Mouse (Mus musculus) hindbrain, embryonic 16.5 days (tissue): Measurements from ENCODE around the gene Ppp1r8. TPM values are rescaled to one million over a fixed set of nuclear protein-coding genes. Genes with fewer than 3 reads are reported as not detected.

Experiments used
- ATAC-seq: fragments of 200-750 bp; cut with Nextera tagmentation; 2 replicates; pipeline ENCODE4 v1.8.0; 2017; ENCODE audit warnings: moderate TSS enrichment, moderate library complexity
- H3K27ac ChIP-seq: fragments of 300-500 bp; sonication (generic); 2 replicates; pipeline ENCODE4 v1.5.1; 2014; ENCODE audit warnings: low read depth, mild to moderate bottlenecking, control low read depth, low read length, moderate library complexity
- H3K27me3 ChIP-seq: fragments of 300-500 bp; sonication (generic); replicated peaks from 2 replicates; pipeline ENCODE4 v1.6.1; 2014; ENCODE audit warnings: low read length; ENCODE audit not compliant: control insufficient read depth, insufficient read depth
- H3K36me3 ChIP-seq: fragments of 300-500 bp; sonication (generic); 2 replicates; pipeline ENCODE4 v1.6.1; 2014; ENCODE audit warnings: mild to moderate bottlenecking, low read length, moderate library complexity, mixed read lengths; ENCODE audit not compliant: control insufficient read depth, insufficient read depth
- H3K4me1 ChIP-seq: fragments of 300-500 bp; sonication (generic); 2 replicates; pipeline ENCODE4 v1.6.1; 2014; ENCODE audit warnings: low read depth, low read length; ENCODE audit not compliant: control insufficient read depth, insufficient read depth
- H3K4me2 ChIP-seq: fragments of 300-500 bp; sonication (generic); 2 replicates; pipeline ENCODE4 v1.6.1; 2014; ENCODE audit warnings: mild to moderate bottlenecking, low read length, control low read depth, moderate library complexity
- H3K4me3 ChIP-seq: fragments of 300-500 bp; sonication (generic); 2 replicates; pipeline ENCODE4 v1.5.1; 2014; ENCODE audit warnings: mild to moderate bottlenecking, low read length, control low read depth, moderate library complexity
- H3K9ac ChIP-seq: fragments of 300-500 bp; sonication (generic); 2 replicates; pipeline ENCODE4 v1.6.1; 2014; ENCODE audit warnings: low read depth, mild to moderate bottlenecking, control low read depth, low read length, moderate library complexity
- H3K9me3 ChIP-seq: fragments of 300-500 bp; sonication (generic); 2 replicates; pipeline ENCODE4 v1.6.1; 2014; ENCODE audit warnings: mild to moderate bottlenecking, low read length, moderate library complexity; ENCODE audit not compliant: control insufficient read depth
- WGBS: fragments of 180-500 bp; shearing (Covaris S2); extraction: QIAGEN DNeasy Blood & Tissue Kit; methylation state at CpG from one replicate; pipeline ENCODE4 v1.1.7; 2014; 5-methylcytosine and 5-hydroxymethylcytosine counted together
- polyA plus RNA-seq: library from polyadenylated mRNA; unstranded; fragments of >200 nt; fragmentation: Nextera tagmentation; extraction: Ambion mirVana; gene quantifications from 2 replicates; pipeline ENCODE4 v1.2.1, GENCODE M21; 2015

The Ppp1r8 gene
- polyA plus RNA-seq, 1 experiment from 2014 or later, result 59.4 TPM

- no peak overlapping the region for H3K9ac ChIP-seq
- no peaks in the 10 kb centered on the region for H3K9me3 ChIP-seq
- WGBS, result 94% methylated on average over 13 of the region's 13 CpGs
- peaks cover 39% of the 10 kb centered on the region for H3K36me3 ChIP-seq
- no peak overlapping the region for H3K4me3 ChIP-seq
- H3K4me1 ChIP-seq, result no peaks in the 10 kb centered on the region
- no peak for ATAC-seq
- H3K27me3 ChIP-seq, result no peaks in the 10 kb centered on the region
- H3K4me2 ChIP-seq, result no peak overlapping the region
- no peak overlapping the region for H3K27ac ChIP-seq
Measured at GRCm38 (mm10) chr4:132863012-132863411, 20.0 kb upstream of the Ppp1r8 start.

- ATAC-seq, result no peak
- Histone ChIP-seq H3K4me3 (no peak overlapping the region), H3K4me1 (no peaks in the 10 kb centered on the region), H3K9me3 (no peaks in the 10 kb centered on the region), H3K27ac (no peak overlapping the region), H3K36me3 (peaks cover 32% of the 10 kb centered on the region), H3K9ac (no peak overlapping the region), H3K4me2 (no peak overlapping the region), H3K27me3 (no peaks in the 10 kb centered on the region)
- 100% methylated on average over 1 of the region's 1 CpGs for WGBS
Measured at GRCm38 (mm10) chr4:132860880-132861279, 17.9 kb upstream of the Ppp1r8 start.

- peaks cover 11% of the 10 kb centered on the region for H3K4me1 ChIP-seq
- peak overlapping the region; percentile 70 for H3K9ac ChIP-seq
- H3K27me3 ChIP-seq, result no peaks in the 10 kb centered on the region
- 88% methylated on average over 1 of the region's 1 CpGs for WGBS
- H3K4me3 ChIP-seq, result peak overlapping the region; percentile 78; the same call in 1 of the 2 replicates
- H3K9me3 ChIP-seq, result no peaks in the 10 kb centered on the region
- ATAC-seq, result no peak
- peak overlapping the region; percentile 87 for H3K27ac ChIP-seq
- peaks cover 13% of the 10 kb centered on the region for H3K36me3 ChIP-seq
- H3K4me2 ChIP-seq, result peak overlapping the region; percentile 76
Measured at GRCm38 (mm10) chr4:132843705-132844071, 719 bp upstream of the Ppp1r8 start.

GRCm38 (mm10) chr4:132842281-132842906 is 575 bp downstream of the Ppp1r8 start:
- H3K27ac ChIP-seq, result peak overlapping the region; percentile 69
- WGBS, result under 1% methylated on average over 30 of the region's 30 CpGs
- peak overlapping the region; percentile 76 for H3K4me2 ChIP-seq
- peak; percentile 52 for ATAC-seq
- H3K4me1 ChIP-seq, result peaks cover 11% of the 10 kb centered on the region
- H3K9me3 ChIP-seq, result no peaks in the 10 kb centered on the region
- peak overlapping the region; percentile 85 for H3K9ac ChIP-seq
- H3K27me3 ChIP-seq, result no peaks in the 10 kb centered on the region
- peak overlapping the region; percentile 78 for H3K4me3 ChIP-seq
- peaks cover 20% of the 10 kb centered on the region for H3K36me3 ChIP-seq

- Histone ChIP-seq H3K27ac (no peak overlapping the region), H3K4me2 (peak overlapping the region; percentile 76), H3K4me3 (peak overlapping the region; percentile 78), H3K9ac (peak overlapping the region; percentile 85; the same call in 1 of the 2 replicates), H3K36me3 (peaks cover 20% of the 10 kb centered on the region), H3K4me1 (peaks cover 11% of the 10 kb centered on the region), H3K27me3 (no peaks in the 10 kb centered on the region), H3K9me3 (no peaks in the 10 kb centered on the region)
- ATAC-seq, result no peak
- WGBS, result 87% methylated on average over 3 of the region's 3 CpGs
Measured at GRCm38 (mm10) chr4:132841493-132841892, 1.5 kb downstream of the Ppp1r8 start.

- H3K36me3 ChIP-seq, result peaks cover 27% of the 10 kb centered on the region
- no peaks in the 10 kb centered on the region for H3K4me1 ChIP-seq
- H3K9ac ChIP-seq, result no peak overlapping the region
- no peak overlapping the region for H3K27ac ChIP-seq
- no peaks in the 10 kb centered on the region; the same call in 1 of the 2 replicates for H3K9me3 ChIP-seq
- 73% methylated on average over 8 of the region's 8 CpGs for WGBS
- H3K4me3 ChIP-seq, result no peak overlapping the region
- no peaks in the 10 kb centered on the region for H3K27me3 ChIP-seq
- no peak for ATAC-seq
- no peak overlapping the region for H3K4me2 ChIP-seq
Measured at GRCm38 (mm10) chr4:132823614-132824366, 19.2 kb downstream of the Ppp1r8 start.

- H3K9me3 ChIP-seq, result no peaks in the 10 kb centered on the region; the same call in 1 of the 2 replicates
- H3K36me3 ChIP-seq, result no peaks in the 10 kb centered on the region
- no peak overlapping the region for H3K9ac ChIP-seq
- WGBS, result 48% methylated on average over 2 of the region's 2 CpGs
- no peak overlapping the region for H3K4me3 ChIP-seq
- no peak overlapping the region for H3K4me2 ChIP-seq
- ATAC-seq, result no peak
- H3K4me1 ChIP-seq, result no peaks in the 10 kb centered on the region
- no peaks in the 10 kb centered on the region for H3K27me3 ChIP-seq
- no peak overlapping the region for H3K27ac ChIP-seq
Measured at GRCm38 (mm10) chr4:132818442-132818841, 24.5 kb downstream of the Ppp1r8 start.

GRCm38 (mm10) chr4:132816855-132817254 is 26.1 kb downstream of the Ppp1r8 start:
- H3K4me2 ChIP-seq, result no peak overlapping the region
- H3K27me3 ChIP-seq, result no peaks in the 10 kb centered on the region
- H3K4me3 ChIP-seq, result no peak overlapping the region
- H3K36me3 ChIP-seq, result no peaks in the 10 kb centered on the region
- no peak overlapping the region for H3K27ac ChIP-seq
- no peak for ATAC-seq
- 66% methylated on average over 2 of the region's 2 CpGs for WGBS
- H3K9me3 ChIP-seq, result peaks cover 2% of the 10 kb centered on the region; the same call in 1 of the 2 replicates
- no peaks in the 10 kb centered on the region for H3K4me1 ChIP-seq
- no peak overlapping the region for H3K9ac ChIP-seq

- Histone ChIP-seq H3K27me3 (no peaks in the 10 kb centered on the region), H3K4me2 (no peak overlapping the region), H3K4me1 (no peaks in the 10 kb centered on the region), H3K4me3 (no peak overlapping the region), H3K27ac (no peak overlapping the region), H3K36me3 (no peaks in the 10 kb centered on the region), H3K9me3 (peaks cover 4% of the 10 kb centered on the region), H3K9ac (no peak overlapping the region)
- WGBS, result 84% methylated on average over 7 of the region's 7 CpGs
- ATAC-seq, result no peak
Measured at GRCm38 (mm10) chr4:132816404-132816803, 26.6 kb downstream of the Ppp1r8 start.
